Mouse (Mus musculus) CD8-positive naive resting alpha-beta T cell, adult 2 months (primary cell): ENCODE measurements around the gene Arhgap42.

ENCODE experiments used
- DNase-seq, 2 experiments: peaks; one replicate each; pipeline ENCODE4 v3.0.0; 2022; ENCODE audit warnings: low read depth in 2 of 2, low spot score in 2 of 2

The Arhgap42 gene

DNA sequence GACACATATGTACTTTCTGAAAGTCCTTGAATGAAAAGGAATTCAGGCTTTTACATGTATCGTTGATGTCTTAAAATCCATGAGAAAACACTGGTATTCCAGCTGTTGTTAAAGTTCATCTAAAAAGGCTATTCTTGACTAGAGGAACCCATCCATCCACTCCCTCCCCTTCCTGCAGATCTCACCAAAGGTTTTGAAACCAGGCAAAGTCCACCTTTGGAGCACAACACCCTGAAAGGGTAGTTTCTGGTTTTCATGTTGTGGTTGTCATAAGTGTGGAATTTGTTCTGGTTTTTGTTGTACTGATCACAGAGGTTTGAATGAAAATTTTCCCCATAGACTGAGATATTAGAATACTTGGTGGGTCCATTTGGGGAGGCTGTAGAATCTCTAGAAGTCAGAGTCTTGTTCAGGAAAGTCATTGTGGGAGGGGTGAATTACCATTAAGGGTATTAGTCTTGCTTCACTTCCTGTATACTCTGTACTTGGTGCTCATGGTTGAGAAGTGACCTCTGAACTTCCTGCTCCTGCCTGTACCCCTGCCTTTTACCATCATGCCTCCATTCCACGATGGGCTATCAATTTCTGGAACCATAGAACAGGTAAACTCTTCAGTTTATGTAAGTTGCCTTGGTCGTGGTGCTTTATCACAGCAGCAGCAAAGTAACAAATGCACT, 27.4 kb downstream of the Arhgap42 start:
- DNase-seq = no peak

DNA sequence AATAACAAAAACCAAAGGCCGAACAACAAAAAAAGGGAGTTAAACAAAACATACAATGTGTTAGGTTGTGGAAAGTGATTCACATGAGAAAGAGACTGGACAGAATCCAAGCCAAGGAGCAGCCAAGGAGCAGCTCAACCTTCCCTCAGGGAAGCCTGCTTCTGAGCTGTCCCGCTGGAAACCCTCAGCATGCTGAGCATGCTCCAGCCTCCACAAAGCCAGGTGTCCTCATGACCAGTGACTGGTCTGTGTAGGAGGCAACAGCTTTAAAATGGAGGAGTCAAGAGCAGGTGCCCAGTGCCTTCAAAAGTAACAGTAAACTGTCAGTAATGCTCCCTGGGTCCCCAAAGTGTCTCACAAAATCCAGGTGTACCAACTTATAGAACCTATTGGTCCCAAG, 28.4 kb downstream of the Arhgap42 start:
- no peak for DNase-seq

DNA sequence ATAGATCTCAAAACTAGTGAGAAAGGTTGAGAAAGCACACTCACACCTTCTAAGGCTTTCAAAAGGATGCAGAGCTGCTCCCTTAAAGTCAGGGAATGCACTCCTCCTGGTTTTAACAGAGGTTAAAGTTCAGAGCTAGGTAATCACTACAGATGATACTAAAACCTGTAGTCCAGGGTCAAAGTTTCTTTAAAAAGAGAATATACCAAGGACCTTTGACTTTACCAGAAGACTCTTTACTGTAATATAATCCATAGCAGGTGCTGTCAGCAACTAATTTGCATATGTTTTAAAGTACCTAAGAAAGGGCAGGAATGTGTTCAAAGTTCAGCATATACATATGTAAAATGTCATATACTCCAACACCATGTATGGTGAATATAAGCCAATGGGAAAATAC, 30.7 kb downstream of the Arhgap42 start:
- no peak for DNase-seq

- no peak for DNase-seq
These were observed 31.6 kb downstream of the Arhgap42 start for GRCm38 (mm10) chr9:9207251-9207650.

GRCm38 (mm10) chr9:9200827-9201388, 38.0 kb downstream of the Arhgap42 start:
- DNase-seq = no peak

GRCm38 (mm10) chr9:9199170-9199841, 39.6 kb downstream of the Arhgap42 start:
- DNase-seq = no peak

GRCm38 (mm10) chr9:9198645-9199044, 40.3 kb downstream of the Arhgap42 start:
- no peak for DNase-seq

DNA sequence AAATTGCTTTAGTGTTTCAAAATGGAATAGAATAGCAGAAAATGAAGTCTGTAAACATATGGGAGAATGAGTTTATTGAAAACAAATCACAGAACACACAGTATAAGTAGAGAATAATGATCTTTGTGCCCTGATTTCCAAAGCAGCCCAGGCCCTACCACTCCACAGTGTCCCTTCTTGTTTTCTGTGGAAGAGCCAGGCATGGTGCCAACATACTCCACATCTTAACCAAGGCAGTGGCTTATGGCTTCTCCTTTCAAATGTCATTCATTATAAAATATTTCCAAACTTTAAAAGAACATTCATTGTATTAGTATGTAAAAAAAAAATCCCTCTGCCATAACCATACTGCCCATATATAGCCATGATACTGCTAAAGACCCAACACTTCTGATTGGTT, 42.9 kb downstream of the Arhgap42 start:
- no peak for DNase-seq

- no peak for DNase-seq
These were observed 44.4 kb downstream of the Arhgap42 start for GRCm38 (mm10) chr9:9194496-9194895.

- DNase-seq = no peak
These were observed 46.2 kb downstream of the Arhgap42 start for GRCm38 (mm10) chr9:9192716-9193115.

DNA sequence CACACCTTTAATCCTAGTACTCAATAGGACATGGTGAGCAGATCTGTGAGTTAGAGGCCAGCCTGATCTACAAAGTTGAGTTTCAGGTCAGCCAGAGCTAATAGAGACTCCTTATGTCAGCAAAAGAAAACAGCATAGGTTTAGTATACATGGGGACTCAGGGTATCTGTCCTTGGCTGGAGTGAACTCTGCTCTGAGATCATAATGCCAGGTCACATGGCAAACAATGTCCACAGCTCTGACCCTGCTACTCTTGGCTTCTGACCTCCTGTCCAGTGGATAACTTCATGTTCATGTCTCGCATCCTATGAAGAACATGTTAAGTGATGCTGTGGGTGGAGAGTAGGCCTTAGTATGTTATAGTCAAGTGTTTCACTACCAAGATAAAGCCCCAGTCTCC, 48.1 kb downstream of the Arhgap42 start:
- no peak for DNase-seq

GRCm38 (mm10) chr9:9188167-9188566, 50.7 kb downstream of the Arhgap42 start:
- no peak for DNase-seq

- no peak for DNase-seq
These were observed 61.2 kb downstream of the Arhgap42 start for GRCm38 (mm10) chr9:9177745-9178144.

- no peak for DNase-seq
These were observed 64.0 kb downstream of the Arhgap42 start for GRCm38 (mm10) chr9:9174924-9175323.

DNA sequence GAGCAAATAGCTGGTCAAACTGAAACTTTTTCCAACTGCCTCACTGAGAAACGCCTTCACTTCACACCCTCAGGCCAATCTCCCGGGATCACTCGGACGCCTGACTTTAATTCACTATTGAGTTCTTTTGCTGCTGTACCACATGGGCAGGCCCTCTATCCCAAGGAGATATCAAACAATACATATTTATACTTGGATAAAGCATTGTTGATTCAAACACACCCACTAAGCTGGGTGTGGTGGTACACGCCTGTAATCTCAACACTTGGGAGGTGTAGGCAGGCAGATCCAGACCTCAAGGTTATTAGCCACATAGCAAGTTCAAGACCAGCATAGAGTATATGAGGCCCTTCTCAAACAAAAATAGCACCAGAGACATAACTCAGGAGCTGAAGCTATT, 64.7 kb downstream of the Arhgap42 start:
- DNase-seq = no peak

DNA sequence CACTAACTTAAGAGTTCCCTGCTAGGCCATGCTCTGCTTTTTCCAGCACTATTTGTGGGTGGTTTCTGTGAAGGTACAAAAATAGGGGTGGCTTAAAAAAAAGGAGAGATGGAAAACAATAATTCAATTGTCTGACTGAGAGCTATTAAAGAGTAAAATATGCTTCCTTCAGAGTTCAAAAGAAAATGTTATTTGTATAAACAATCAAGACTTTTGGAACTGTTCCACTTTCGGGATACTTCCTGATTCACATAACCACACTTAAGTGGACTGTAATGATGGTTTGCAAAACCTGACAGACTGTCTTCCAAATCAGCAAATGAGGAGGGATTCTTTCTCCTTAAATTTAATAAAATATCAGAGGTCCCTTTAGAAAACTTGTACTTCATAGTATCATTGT, 65.8 kb downstream of the Arhgap42 start:
- no peak for DNase-seq

GRCm38 (mm10) chr9:9171146-9171816, 67.6 kb downstream of the Arhgap42 start:
- DNase-seq = no peak

GRCm38 (mm10) chr9:9165641-9166063, 73.2 kb downstream of the Arhgap42 start:
- no peak for DNase-seq

GRCm38 (mm10) chr9:9160736-9161135, 78.2 kb downstream of the Arhgap42 start:
- no peak for DNase-seq

DNA sequence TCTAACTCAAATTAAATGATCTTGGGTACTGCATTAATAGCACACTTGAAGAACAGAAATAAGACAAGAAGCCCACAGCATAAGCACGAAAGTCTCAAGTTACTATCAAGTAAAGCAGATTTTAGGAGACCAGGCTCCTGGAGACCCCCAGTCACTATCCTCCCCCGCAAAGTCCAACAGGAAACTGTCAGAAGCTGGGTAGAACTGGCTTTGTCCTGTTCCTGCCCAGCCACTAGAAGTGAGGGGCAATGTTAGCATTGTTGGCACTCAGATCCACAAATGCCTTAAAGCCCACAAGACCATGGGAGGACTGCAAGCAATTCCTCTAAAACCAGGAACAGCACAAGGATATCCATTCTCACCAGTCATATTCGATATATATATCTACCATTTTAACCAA, 80.7 kb downstream of the Arhgap42 start:
- DNase-seq = no peak

- no peak for DNase-seq
These were observed 81.5 kb downstream of the Arhgap42 start for GRCm38 (mm10) chr9:9157425-9157824.

GRCm38 (mm10) chr9:9154636-9155035, 84.3 kb downstream of the Arhgap42 start:
- no peak for DNase-seq
